Mouse (Mus musculus): ENCODE data around the gene Foxd1.
A peak's percentile ranks its signal among the peaks of the same experiment; 100 is the strongest.

The Foxd1 gene

GRCm38 (mm10) chr13:98354090-98354801 lies at the start of gene Foxd1:
TSS of gene Foxd1 (plus strand) at chr13:98354242.
- peak in 1 of 2 experiments; percentile 12 for DNase-seq

DNA sequence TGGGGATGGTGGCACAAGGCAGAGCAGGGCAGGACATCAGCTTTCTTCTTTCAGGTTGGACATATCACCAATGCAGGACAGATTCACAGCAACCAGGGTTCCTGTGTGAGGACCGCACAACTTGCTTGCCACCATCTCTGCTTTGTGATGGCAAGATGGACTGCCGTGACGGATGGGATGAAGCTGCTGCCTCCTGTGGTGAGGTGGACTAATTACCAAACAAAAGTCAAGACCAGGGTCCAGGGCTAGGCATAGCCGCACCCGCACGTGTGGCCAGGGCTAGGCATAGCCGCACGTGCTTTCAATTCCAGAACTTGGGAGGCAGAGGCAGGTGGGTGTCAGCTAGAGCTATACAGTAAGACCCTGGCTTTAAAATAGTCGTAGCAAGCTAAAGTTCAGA lies 48.8 kb upstream of the Foxd1 start:
- no peak for DNase-seq

GRCm38 (mm10) chr13:98306393-98306792 lies 47.6 kb upstream of the Foxd1 start:
- DNase-seq = no peak

DNA sequence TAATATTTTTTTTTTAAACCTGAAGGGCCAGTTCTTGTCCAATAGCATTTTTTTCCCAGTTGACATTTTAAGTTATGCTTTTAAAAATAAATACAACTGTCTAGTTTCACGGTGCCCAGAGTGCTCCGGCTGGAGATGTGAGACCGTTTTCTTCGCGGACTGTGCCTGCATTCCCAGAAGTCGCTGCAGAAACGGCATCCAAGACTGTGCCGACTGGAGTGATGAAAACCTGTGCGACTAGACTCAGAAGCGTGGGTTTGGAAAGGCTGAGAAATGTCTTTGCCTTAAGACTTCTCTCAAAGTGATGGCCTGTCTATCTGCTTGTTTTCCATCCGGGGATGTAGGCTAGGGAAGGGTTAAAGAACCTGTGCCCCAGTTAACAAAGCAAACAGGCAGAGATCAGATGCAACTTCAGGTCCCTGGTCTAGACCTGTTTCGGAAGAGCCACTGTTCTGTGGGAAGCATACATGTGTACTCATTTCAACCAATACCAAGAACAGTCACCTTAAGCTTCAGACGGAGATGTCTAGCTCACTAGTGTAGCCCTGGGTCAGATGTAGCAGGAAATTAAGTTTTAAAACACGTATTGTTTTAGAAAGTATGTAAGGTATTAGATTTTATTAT lies 47.1 kb upstream of the Foxd1 start:
- no peak for DNase-seq

- no peak for DNase-seq
Measured at GRCm38 (mm10) chr13:98308004-98308403, 46.0 kb upstream of the Foxd1 start.

- DNase-seq = no peak
Measured at GRCm38 (mm10) chr13:98308724-98309123, 45.3 kb upstream of the Foxd1 start.

- DNase-seq = no peak
Measured at GRCm38 (mm10) chr13:98311597-98311996, 42.4 kb upstream of the Foxd1 start.

DNA sequence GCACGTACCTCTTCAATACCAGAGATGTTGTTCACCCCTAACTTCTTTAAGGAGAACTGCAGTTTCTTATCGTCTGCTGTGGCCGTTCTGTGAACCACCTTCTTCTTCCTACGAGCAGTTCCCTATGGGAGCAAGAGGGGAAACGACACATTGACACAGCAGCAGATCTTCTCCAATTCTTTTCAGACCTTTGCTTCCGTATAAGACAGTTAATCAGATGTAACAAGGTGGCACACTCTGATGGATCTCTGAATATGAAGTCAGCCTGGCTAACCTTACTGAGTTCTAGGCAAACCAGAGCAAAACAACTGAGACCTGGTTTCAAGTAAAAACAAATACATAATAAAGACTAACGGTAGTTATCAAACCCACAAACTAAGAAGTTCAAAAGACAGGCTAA lies 40.4 kb upstream of the Foxd1 start:
- DNase-seq = no peak

GRCm38 (mm10) chr13:98315124-98315523 lies 38.9 kb upstream of the Foxd1 start:
- DNase-seq = no peak

GRCm38 (mm10) chr13:98316140-98316479 lies 37.9 kb upstream of the Foxd1 start:
- DNase-seq = no peak

GRCm38 (mm10) chr13:98316480-98317245 lies 37.4 kb upstream of the Foxd1 start, which contains the start of gene Btf3:
TSS of gene Btf3 (minus strand) at chr13:98317006.
- DNase-seq = peak; percentile 94 to 96

DNA sequence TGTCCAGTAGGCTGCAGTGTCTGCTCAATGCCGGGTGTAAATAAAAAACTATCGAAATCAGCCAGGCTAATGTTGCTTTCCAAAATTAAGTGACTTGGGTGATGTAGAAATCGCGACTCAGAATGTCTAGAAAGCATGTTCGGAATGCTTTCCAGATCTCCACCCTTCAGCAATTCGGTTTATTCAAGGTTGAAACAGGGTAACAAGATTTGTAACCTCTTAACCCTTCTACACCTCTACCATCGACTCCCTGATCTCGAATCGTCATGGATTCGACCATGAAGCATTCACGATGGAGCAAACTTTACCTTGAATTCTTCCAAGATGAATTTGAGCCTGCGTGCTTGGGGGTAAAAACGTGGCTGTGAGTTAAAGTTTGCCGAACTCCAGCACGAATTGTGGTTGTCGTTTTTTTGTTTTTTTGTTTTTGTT lies 36.8 kb upstream of the Foxd1 start:
- no peak for DNase-seq

DNA sequence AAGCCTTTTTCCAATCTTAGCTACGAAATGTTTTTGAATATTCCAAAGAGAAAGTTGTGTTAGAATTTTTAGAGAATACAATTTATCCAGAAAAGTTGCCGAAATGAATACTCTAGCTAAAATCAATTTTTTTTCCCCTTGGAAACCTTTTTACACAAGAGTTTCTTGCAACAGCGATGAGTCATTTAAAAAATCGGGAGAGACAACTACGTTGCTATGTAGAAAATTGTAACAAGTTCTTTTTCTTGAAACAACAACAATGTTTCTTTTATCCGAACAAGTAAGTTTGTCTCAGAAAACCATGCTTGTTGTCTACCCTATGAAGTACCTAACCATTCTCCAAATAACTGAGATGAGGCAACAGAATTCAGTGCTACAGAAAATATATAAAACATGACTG lies 36.1 kb upstream of the Foxd1 start:
- no peak for DNase-seq

DNA sequence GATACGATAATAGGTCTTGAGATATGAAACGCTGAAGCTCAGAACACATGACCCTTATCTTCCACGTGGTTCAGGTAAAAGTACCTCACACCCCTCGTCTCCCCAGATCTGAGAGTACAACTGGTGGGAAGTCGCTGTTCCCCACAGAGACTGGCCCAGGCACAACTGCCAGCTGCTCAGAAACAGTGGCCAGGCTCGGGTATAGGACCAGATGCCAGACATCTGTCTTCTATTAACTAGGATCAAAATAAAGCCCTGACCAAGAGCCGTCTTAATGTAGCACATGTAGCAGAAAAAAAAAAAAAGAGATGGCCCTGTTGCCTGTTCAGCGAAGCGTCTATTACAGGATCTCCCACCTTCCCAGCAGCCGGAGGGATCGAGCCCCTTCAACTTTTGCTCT lies 29.0 kb upstream of the Foxd1 start:
- no peak for DNase-seq

DNA sequence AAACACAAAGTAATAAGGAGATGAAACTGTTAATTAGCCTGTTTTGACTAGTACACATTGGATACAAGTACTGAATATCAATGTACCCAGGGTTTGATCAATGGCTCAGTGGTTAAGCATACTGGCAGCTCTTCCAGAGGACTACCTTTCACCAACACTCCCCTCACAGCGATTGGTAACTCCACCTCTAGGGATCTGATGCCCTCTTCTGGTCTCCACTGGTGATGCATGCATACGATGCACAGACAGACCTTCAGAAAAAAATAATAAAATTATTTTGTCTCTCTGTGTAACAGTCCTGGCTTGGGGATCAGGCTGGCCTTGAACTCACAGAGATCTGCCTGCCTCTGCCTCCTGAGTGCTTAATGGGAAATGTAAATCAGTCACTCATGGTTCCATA lies 21.9 kb upstream of the Foxd1 start:
- no peak for DNase-seq

DNA sequence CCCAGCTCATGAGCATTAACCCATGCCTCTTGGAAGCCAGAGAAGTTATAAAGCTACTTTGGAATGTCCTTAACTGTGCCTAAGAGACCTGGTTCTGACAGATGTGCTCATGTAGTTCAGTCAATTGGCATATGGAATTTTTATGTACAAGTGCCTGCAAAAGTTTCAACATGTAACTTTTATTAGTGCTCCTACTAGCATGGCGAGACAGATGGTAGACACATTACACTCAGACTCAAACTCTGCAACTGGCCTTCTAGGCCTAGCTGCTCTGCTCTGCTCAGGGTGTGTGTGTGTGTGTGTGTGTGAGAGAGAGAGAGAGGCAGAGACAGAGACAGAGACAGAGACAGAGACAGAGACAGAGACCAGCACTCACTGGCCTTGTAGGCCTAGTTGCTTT lies 17.8 kb upstream of the Foxd1 start:
- no peak for DNase-seq

DNA sequence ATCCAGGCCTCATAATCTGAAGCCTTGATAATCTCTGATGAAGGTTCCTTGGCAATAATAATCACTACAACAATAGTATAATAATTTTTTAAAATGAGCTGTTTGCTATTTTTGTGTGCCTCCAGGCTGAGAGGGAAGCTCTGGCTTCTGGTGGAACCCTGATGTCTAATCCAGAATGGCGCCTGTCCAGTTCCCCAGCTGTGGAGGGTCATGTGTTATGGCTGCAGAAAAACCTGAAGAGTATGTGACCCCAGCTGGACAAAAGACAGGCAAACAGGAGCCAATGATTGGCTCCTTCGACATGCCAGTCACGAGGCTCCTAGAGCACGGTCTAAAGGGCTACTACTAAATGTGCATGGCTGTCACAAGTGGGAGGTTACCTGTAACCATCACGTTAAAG lies 13.5 kb upstream of the Foxd1 start:
- no peak for DNase-seq

DNA sequence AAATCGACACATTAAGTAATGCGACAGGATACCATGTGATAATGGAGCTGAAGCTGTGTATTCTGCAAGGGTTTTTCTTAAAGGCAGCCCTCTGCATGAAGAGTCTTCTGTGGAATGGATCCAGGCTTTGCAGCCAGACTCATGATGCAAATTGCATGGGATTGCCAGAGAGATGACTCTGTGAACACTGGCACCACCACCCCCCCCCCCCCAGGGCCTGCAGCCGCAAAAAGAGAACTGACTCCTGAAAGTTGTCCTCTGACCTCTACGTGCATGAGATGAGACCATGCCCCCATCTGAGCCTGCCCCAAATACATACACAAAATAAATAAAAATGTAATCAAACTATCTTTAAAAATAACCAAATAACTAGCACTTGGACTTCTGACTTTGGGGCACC lies 4.6 kb upstream of the Foxd1 start:
- DNase-seq = no peak

- DNase-seq = no peak
Measured at GRCm38 (mm10) chr13:98351527-98351926, 2.5 kb upstream of the Foxd1 start.

DNA sequence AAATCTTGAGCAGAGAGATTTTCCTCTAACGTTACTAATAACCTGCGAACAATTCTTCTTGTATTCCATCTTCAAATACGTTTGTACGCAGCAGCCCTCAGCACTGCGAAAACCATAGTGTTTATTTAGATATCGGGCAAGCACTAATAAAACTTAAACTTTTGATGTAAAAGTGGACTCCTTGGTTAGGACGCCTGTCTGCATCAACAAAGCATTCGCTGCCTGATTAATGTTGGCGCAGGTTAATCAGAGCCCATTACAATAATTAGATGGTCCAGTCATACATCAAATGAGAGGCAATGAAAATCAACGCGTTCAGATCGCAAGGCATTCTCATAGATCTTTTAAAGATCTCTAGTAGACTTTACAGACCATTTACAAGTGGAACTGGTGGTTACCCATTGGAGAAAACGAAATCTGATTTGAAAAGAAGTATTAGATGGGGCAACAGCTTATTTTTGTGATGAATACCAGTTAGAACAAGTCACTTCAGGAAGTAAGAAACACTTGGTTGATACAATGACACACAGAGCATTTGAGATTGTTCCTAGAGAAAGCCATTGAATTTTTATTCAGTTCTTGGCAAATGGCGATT lies 1.6 kb upstream of the Foxd1 start:
- DNase-seq = no peak

- DNase-seq = peak in 1 of 2 experiments; percentile 10
Measured at GRCm38 (mm10) chr13:98353709-98354089, 343 bp upstream of the Foxd1 start.

DNA sequence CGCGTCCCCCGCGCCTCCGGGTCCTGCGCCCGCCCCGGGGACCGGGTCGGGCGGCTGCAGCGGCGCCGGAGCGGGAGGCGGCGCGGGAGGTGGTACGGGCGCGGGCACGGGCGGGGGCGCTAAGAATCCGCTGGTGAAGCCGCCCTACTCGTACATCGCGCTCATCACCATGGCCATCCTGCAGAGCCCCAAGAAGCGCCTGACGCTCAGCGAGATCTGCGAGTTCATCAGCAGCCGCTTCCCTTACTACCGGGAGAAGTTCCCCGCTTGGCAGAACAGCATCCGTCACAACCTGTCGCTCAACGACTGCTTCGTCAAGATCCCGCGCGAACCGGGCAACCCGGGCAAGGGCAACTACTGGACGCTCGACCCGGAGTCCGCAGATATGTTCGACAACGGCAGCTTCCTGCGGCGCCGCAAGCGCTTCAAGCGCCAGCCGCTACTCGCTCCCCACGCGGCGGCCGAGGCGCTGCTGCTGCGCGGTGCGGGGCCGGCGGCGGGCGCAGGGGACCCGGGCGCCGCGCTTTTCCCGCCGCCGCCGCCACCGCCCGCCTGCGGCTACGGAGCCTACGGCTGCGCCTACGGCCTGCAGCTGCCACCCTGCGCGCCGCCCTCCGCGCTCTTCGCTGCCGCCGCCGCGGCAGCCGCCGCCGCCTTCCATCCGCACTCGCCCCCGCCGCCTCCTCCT lies 973 bp downstream of the Foxd1 start:
- DNase-seq = peak in 1 of 2 experiments; percentile 17

DNA sequence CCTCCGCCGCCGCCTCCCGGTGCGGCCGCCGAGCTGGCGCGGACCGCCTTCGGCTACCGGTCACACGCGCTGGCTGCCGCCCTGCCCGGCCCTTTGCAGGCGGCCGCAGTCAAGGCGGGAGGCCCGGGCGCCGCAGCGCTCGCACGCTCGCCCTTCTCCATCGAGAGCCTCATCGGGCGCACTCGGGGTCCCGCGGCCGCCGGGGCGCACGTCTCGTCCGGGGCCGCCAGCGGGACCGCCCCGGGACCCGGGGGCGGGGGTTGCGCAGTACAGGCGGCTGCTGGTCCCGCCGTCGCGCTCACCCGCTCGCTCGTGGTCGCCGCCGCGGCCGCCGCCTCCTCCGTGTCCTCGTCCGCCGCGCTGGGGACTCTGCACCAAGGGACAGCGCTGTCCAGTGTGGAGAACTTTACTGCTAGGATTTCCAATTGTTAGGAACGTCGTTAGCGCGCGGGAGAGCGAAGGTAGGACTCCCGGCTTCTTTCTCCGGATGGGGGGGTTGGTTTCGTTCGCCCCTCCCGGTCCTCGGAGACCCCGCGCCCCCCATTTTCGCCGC lies 1.6 kb downstream of the Foxd1 start:
- peak in 1 of 2 experiments; percentile 14 for DNase-seq

Data from cerebellum, adult 18-20 months (tissue).